Mouse (Mus musculus): ENCODE data around the gene Rpl35a.
"Not testable (repeated sequence)": the region's sequence is repeated elsewhere in the genome, so short reads cannot be mapped to it uniquely, and the experiment has no call there.

The Rpl35a gene

DNA sequence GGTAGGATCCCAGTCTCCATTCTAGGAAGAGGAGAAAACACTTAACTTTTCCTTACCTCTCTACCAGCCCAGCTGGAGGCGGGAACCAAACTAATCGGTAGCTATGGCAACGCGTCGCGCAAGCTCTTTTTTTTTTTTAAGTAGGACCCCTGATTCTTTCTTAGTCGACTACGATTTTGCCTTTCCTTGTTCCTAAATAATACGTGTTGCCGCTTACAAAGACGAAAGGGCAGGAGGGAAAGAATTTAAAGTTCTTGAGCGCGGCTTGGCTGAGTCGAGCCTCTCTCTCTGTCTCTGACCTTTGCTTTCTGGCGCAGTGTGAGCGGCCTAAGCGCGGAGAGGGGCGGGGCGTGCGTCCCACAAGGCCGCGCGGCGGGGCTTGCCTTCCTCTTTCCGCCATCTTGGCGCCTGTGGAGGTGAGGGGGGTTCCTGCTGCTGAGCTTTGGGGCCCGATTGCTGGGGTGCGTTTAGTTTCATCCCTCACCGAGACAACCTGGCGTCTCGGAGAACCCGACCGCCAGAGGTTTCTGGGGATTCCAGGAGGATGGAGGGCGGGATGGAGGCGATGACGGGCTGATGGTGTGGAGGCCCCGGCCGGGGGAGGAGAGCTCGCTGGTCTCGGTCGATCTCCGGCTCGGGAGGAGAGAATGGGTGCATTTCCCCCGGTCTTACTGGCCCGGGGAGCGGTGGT, at the start of gene Rpl35a, which contains the start of gene Iqcg:
TSS of gene Rpl35a (plus strand) at position 359 of the 691 bp plus-strand sequence.
TSS of gene Iqcg (minus strand) at position 124 of the 691 bp plus-strand sequence.
- DNase-seq (ENCODE audit: low read depth): peak; percentile 72

DNA sequence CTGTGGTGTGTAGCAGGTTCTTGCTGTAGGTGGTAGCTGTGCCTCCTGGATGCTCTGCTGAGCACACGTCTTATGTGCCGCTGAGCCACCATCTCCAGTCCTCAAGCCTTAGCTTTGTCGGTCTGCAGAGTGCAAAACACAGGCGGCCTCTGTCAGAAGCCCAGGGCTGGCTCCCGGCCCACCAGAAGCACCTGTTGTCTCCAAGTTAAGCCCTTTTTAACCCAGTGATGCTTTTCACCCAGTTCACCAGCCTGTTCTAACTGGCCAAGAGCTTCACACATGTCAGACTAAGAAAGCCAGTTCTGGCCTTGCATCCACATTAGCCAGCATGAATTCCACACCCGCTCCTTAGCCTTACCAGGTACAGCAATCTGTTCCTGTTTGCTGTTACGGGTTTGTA, 49.4 kb upstream of the Rpl35a start:
- no peak for DNase-seq (ENCODE audit: low read depth)

DNA sequence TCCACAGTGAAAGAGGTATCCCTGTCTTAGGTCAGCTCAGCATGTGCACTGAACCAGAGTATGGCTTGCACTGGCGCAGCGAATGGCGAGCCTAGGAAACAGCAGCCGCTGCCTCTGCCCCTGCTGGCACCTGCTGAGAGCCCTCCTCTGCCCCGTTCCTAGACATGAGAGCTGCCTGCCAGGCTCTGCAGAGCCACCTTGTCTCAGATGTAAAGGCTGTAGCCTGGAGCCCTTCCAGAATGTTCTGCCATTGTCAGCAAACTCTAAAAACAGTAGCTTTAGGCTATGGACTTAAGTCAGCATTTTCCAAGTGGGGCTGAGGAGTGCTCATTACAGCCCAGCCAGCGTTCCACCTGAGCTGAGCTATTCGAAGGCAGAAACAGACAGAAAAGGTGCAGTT, 48.8 kb upstream of the Rpl35a start:
- no peak for DNase-seq (ENCODE audit: low read depth)

DNA sequence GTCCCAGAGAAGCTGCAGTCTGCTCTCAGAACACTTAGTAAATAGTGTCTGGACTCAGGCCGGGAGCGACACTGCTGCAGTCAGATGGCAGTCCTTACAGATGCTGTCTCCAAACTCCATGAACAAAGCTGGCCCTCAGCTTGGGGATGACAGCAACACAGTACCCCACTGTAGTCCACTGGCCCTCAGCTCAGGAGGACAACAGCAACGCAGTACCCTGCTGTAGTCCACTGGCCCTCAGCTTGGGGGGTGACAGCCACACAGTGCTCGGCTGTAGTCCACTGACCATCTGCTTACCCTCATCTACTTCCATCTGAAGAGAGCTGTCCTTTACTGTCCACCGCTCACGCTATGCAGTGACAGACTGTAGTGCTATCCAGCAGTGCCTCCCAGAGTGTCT, 46.1 kb upstream of the Rpl35a start:
- no peak for DNase-seq (ENCODE audit: low read depth)

DNA sequence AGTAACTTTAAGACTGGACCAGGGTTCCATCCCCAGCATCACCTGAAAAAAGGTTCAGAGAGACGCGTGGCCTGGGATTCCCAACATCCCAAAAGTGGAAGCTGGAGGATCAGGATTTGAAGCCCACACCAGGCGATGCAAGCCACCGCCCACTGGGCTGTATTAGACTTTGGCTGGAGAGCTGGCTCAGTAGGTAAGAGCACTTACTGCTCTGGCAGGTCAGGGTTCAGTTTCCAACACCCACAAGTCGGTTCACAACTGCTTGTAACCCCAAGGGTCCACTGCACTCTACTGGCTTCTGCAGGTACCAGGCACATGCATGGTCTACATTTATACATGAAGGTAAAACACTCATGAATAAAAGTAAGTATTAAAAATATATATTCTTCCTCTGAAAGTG, 42.5 kb upstream of the Rpl35a start:
- no peak for DNase-seq (ENCODE audit: low read depth)

DNA sequence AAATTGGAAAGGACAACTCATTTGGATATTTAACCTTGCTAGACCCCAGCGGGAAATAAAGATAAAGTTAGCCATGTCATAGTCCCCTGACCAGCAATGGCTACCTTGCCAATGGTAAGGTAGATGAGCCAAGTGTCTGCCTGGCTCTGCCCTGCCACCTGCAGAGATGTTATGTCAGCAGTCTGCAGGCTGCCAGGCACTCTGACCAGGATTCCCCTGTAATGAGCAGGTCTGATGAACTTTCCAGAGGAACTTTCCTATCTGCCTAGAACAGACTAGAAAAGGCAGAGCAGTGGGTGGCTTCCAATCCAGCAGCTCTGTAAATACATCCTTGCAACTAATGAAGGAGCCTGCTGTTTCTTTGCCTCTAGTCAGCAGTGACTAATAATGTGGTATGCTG, 41.3 kb upstream of the Rpl35a start:
- no peak for DNase-seq (ENCODE audit: low read depth)

DNA sequence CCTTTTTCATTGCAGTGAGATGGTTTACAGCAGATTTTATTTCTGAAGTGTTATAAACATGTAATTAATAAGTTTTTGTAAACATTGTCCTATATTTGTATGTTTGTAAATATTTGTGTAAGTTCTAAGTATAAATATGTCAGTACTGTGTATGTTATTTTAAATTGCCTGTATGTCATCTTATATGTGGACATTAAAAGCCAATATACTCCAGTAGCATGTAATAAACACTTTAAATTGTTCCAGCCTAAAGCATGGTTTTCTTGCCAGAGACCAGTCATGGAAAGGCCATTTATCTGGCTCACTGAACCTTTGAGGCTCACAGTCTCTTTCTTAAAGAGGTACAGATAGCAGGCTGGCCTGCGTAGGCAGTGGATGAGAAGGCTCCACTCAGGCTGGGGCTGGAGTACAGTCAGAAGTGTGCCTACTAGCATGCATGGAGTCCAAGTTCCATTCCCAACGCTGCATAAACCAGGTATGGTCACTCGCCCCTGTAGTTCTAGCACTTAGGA, 40.8 kb upstream of the Rpl35a start:
- no peak for DNase-seq (ENCODE audit: low read depth)

DNA sequence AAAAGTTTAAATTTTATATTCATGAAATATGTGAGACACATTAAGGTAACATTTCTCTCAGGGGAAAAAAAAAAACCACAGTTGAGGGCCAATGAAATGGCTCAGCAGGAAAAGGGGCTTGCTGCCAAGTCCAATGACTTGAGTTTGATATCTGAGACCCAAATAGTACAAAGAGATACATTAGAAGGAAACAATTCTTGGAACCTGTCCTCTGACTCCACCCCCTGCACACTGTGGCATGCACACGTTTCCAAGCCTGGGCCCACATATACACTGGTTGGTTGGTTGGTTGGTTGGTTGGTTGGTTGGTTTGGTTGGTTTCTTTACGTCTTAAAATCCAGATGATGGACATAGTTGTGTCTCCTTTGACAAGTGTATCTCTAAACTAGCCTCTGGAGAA, 40.3 kb upstream of the Rpl35a start:
- DNase-seq (ENCODE audit: low read depth): no peak

DNA sequence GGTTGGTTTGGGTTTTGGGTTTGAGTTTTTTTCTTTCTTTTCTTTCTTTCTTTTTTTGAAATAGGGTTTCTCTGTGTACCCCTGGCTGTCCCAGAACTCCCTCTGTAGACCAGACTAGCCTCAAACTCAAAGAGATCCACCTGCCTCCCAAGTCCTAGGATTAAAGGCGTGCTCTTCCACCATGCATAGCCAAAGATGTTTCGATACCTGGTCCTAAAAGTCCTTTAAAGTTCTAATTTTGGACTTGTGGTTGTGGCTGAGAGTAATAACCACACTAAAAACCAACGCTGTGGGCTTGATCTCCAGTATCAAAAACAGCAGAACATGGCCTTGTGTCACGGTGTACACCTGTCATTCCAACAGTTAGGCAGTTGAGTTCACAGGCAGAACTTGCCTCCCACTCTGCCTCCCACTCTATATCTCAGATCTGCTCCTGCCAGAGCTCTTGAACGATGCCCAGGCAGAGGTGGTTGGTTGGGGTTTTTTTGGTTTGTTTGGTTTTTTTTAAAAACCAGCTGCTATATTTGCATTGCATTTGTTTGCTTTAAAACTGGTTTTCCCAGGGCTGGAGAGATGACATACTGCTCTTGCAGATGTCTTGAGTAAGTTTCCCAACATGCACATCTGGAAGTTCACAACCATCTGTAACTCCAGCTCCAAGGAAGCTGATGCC, 38.4 kb upstream of the Rpl35a start:
- DNase-seq (ENCODE audit: low read depth): no peak

DNA sequence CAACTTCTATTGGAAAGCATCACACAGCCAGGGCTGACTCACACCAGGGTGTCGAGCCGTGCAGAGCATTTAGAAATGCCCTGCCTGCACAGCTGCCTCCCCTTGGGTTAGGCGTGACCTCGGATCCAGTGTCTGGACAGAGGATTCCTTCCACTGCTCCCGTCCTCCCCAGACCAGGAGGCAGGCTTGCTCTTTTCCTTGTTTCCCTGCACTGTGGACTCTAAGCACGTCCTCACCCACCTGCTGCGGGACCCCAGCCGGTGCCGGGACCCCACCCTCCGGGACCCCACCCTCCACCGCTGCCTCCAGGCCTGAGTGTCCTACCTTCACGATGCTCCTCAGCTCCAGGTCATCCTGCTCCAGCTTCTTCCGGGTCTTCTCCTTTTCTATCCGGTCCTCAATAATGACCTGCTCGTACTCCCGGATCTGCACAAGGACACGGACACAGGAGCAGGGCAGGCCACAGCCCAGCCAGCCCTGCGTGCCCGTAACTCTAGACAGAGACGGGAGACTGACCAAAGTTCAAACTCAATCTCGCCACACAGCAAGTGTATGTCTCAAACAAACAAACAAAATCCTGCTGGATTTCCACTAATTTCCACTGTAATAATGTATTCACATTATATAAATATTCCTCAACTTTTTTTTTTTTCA, 37.0 kb upstream of the Rpl35a start:
- no peak for DNase-seq (ENCODE audit: low read depth)

DNA sequence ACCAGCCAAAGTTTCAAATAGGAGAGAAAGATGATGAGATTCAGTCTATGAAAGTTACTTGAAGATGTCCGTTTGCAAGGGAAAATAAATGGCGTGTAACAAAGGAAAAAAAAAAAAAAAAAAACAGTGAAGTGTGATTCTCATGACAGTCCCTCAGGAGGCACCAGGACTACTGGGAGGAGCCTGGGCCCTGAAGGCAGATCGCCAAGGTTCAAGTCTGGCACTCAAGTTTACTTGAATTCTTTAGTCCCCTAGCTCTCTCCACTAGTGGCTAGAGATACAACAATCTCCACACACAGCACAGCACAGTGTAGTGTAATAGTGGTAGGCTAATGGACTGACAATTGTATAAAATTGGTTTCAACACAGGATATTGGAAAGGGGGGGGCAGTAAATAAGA, 34.9 kb upstream of the Rpl35a start:
- no peak for DNase-seq (ENCODE audit: low read depth)

DNA sequence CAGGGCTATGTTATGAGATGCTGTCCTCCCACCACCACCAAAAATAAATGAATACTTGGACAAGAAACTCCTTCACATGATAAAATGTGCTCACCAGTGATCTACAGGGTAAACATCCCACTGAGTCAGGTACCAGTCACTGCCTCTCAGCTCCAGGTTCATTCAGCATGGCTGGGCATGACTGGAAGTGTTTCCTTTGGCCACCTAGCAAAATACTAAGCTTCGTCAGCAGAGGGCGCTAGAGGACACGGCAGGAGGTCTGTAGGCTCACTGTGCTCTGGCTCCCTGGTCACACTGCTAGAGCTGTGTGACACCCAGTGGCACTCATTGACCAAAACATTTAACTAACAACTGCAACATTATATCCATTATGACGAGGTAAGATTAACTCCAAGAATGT, 32.5 kb upstream of the Rpl35a start:
- peak; percentile 61 for DNase-seq (ENCODE audit: low read depth)

DNA sequence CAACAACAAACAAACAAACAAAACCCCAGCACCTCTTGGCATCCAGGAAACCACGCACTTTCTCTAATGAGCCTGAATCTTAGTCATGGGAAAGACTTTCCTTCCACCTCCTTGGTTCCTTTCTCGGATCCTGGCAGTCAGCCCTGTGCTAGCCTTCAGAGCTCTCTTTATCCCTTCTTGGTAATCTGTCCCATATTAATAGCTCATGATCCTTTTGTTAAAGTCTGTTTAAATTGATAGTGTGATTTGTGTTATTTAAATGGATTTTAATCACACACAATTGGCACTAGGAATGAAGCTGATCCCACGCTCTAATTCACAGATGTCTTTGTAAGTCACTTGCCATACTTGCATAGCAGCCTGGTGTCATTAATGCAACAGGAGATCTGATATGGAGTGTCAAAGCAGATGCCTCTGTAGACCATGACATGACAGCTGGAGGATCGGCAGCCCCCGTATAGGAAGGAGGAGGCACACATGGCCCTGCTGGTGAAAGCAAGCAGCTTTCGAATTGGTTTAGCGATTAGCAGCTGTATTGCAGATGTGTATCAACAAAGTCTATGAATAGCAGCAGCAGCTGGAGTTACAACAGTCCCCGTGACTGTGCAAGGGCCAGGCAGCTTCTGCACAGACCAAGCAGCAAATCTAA, 31.7 kb upstream of the Rpl35a start:
- DNase-seq (ENCODE audit: low read depth): no peak

DNA sequence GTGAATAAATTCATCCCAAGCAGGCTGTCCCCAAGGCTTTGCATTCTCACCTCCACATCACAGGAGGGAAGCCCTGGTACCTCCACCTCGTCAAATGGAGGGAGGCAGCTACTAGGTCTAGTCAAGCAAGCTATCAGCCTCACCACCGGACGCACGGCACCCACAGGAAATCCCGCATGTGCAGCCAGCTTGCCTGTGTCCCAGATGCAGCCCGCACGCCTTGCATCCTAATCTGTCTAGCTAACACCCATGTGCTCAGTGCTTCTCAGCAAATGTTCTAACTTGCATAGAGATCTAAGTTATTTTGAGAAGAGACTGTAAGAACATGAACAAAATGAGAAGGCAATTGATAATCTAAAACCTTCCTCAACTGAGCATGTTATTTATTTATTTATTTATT, 29.9 kb upstream of the Rpl35a start:
- DNase-seq (ENCODE audit: low read depth): no peak

DNA sequence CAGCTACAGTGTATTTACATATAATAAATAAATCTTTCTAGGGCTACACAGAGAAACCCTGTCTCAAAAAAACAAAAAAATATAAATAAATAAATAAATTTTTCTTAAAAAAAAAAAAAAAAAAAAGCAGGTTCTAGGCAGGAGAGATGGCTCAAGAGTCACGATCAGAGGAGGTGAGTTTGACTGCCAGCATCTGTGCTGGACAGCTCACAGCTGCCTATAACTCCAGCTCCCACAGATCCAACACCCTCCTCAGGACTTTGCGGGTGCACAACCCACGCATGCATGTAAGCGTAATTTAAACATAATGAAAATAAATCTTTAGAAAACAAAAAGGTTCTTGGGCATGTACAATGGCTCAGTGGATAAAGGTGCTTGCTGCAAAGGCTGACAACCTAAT, 20.2 kb upstream of the Rpl35a start:
- no peak for DNase-seq (ENCODE audit: low read depth)

DNA sequence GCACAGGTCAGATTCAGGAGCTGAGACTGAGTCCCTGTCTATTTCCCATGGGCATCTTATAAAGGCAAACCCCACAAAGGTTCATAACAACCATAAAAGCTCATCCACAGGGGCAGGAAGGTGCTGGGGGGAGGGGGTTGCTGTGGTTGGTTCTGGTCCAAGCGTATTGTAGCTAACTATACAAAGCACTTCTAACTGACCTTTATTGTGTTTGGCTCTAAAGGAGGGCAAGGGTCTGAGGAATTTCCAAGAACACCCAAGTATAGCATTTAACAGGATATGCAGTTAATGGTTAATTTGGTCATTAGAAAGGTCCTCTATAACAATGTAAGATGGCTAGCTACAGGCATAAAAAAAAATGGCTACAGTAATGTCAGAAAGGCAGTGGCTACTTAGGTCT, 13.6 kb upstream of the Rpl35a start:
- DNase-seq (ENCODE audit: low read depth): no peak

DNA sequence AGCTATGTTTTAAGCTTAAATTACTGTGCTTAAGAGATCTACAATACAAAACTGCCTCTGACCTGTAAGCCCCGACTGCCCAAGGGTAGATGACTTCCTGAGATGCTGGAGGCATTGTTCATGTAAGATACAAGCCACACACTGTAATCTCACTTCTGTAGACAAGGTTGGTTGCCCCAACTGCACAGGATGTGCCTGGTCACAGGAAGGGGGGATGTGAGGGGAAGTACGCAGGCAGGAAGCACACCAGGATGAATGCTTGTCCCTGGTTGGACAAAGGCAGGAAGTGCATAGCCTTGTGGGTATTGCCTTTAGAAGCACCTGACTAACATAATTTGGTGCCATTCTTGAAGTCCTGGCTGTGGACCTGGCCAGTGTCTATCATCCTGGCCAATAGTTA, 13.0 kb upstream of the Rpl35a start:
- DNase-seq (ENCODE audit: low read depth): no peak

DNA sequence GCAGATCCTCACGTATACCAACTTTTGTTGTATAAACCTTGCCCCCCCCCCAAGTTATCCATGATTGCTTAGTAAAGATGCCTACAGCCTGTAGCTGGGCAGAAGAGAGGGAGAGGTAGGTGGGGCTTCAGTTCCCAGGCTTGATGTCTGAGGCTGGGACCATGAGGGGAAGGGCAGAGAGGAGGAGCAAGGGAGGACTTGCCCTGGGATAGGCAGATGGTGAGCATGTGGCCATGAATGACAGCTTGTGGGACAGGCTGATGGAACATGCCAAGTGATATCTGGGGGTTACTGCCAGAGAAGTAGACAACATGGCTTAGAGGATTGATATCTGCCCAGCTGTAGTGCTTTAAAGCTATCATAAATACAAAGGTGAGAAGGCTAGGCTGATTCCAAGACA, 8.2 kb upstream of the Rpl35a start:
- no peak for DNase-seq (ENCODE audit: low read depth)

DNA sequence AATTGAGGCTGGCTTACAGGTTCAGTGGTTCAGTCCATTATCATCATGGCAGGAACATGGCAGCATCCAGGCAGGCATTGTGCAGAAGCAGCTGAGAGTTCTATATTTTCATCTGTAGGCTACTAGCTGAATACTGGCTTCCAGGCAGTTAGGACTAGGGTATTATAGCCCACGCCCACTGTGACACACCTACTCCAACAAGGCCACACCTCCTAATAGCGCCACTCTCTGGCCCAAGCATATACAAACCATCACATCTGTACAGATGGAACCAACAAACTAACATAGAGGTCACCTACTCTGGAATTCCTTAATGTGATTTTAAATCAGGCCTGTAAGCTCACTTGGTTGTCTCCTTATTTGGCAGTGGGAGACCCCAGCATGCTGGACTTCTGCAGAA, 7.6 kb upstream of the Rpl35a start:
- no peak for DNase-seq (ENCODE audit: low read depth)

DNA sequence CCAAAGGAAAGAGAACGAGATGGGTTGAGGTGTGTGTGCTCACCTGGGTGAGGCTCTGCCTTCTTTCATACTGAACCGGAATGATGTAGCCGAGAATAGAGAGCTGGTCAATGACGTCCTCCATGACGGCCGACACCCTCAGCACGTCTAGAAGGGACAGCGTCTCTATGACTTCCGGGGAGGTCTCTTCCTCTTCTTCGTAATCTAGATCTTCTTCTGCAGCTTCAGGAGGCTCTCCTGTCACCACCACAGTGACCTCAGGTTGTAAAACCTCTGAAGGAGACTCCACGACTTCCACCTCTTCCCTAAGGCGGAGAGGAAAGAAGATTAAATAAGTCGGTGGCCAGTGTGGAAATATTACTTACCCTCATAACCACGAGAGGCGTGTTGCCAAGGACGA, 6.4 kb upstream of the Rpl35a start:
- no peak for DNase-seq (ENCODE audit: low read depth)

DNA sequence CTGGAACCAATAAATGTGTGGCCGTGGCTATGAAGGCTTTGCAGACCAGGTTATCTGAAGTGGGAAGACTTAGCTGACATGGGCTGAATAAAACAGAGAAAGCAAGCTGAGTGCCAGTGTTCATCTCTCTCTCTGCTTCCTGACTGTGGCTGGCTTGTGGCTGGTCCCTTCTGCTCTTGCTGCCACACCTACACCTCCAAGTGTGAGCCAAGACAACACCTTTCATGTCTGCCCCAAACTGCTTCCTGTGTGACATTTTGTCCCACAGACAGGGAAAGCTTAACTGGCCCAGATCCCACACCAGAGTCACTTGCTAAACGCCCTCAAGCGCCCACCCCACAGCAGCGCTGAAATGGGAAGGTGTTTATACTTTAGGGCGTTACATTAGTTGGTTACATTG, 3.1 kb upstream of the Rpl35a start:
- no peak for DNase-seq (ENCODE audit: low read depth)

DNA sequence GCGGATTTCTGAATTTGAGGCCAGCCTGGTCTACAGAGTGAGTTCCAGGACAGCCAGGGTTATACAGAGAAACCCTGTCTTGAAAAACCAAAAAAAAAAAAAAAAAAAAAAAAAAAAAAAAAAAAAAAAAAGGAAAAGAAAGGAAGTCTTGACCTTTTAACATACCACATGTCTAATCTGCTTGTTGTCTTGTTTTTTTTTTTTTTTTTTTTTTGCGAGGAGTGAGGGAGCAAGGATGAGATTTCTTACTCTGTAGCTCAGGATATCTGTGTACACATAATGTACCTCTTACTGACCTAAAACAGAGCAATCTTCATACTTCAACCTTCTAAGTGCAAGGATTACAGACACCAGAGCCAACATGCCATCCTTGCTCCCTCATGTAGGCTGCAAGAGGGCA, 1.3 kb upstream of the Rpl35a start:
- not testable (repeated sequence) for DNase-seq (ENCODE audit: low read depth)

DNA sequence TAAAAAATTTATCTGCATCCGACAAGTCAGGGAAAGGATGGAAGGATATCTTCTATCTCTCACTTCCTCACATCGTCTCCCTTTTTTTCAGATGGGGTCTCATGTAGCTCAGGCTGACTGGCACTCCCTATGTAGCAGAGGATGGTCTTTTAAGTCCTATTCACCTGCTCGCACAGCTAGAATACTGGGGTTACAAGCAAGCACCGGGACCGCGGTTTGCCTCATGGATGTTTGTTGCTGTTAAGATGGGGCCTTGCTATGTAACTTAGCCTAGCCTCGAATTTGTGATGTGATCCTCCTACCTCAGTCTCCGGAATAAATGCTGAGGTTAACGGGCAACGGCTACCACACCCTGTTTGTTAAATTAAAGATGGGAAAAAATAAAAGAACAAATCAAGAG, 598 bp upstream of the Rpl35a start:
- no peak for DNase-seq (ENCODE audit: low read depth)
